Mouse (Mus musculus): ENCODE measurements around the gene Ppp1r14a.

DNA sequence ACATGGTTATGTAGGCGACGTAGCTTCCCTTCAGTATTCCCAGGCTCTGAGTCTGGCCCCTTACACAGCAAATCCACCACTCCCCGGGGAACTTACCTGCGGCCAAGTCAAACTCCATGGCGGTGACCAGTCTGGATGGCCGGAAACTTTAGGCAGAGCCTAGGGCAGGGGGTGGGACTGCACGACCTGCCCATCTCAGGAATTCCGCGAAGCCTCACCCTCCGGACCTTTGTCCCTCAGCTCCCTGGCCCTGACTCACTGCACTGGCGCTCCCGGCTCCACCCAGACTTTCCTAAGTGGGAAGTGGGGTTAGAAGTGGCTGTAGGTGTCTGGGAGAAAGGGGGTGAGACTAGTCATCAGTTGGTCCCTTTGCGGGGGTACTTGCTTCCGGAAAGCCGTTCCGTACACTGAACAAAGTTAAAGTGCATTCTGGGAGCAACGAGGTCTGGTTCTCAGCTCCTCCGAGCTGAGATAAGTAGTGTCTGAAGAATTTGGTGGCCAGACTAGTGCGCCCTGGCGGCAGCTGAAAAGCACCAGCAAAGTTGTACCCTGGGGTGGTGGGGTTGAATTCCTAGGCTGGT, 40.8 kb upstream of the Ppp1r14a start, which contains the start of gene 2200002D01Rik:
- TF ChIP-seq CTCF (IDR thresholded peaks at IDR 0.05; ENCODE audit: control insufficient read depth, insufficient read depth, insufficient replicate concordance, low read depth, low read length) (no peak), POLR2A (IDR thresholded peaks at IDR 0.05; ENCODE audit: control insufficient read depth, low read depth, low read length) (0 out of 2 replicates have a peak, but pooled peaks have one; percentile 9)

All from testis, adult 2 months (tissue).